Mouse (Mus musculus) adrenal gland (tissue): ENCODE results near the gene Hoxb6.

Experiments
- intact Hi-C: fragments of 180-260 bp; cut with DNase I; formaldehyde crosslinking; loops from one replicate; pipeline ENCODE4 v1.15.1; 2025
- microRNA-seq, 2 experiments: library from miRNA; unstranded; fragments of <30 nt; microRNA quantifications; one replicate each; pipeline ENCODE4; 2019

Gene Hoxb6

GRCm38 (mm10) chr11:96348141-96348928 is 56.1 kb downstream of the Hoxb6 start:
- intact Hi-C loops: no loop called here

GRCm38 (mm10) chr11:96348988-96349387 is 56.7 kb downstream of the Hoxb6 start:
- intact Hi-C loops: no loop called here

GRCm38 (mm10) chr11:96349491-96350340 is 57.4 kb downstream of the Hoxb6 start:
- intact Hi-C loops: loop anchor here (5.0 to 10.0 kb wide), 3 partner anchors 32 to 275 kb away; partner anchors contain the start of genes Hoxb4 and Hoxb8

GRCm38 (mm10) chr11:96350341-96350624 is 58.0 kb downstream of the Hoxb6 start, which contains the start of gene Hoxb2:
Gene Hoxb2, plus strand, starts transcription at chr11:96350525.
- intact Hi-C loops: loop anchor here (5.0 to 10.0 kb wide), 3 partner anchors 33 to 275 kb away; partner anchors contain the start of genes Hoxb4 and Hoxb8

GRCm38 (mm10) chr11:96350791-96351190 is 58.5 kb downstream of the Hoxb6 start:
- intact Hi-C loops: loop anchor here (5.0 to 10.0 kb wide), 3 partner anchors 33 to 274 kb away; partner anchors contain the start of genes Hoxb4 and Hoxb8

Small RNA genes lying within 50 kb of the gene (microRNA-seq; reads per million reads assigned to microRNA genes)
- gene Mir10a (60,207 to 88,893 reads per million in 2 experiments), gene Mir196a-1 (18.6 to 21.8 reads per million in 2 experiments)
